Mouse (Mus musculus): ENCODE measurements around the gene Tut7. TPM values are rescaled to one million over a fixed set of nuclear protein-coding genes. Genes with fewer than 3 reads are reported as not detected.
"Not testable (repeated sequence)": the region's sequence is repeated elsewhere in the genome, so short reads cannot be mapped to it uniquely, and the experiment has no call there.

Gene Tut7
- total RNA-seq, 2 experiments from 2014 or later: 46.3 to 50.3 TPM

- DNase-seq: no peak
Observed at GRCm38 (mm10) chr13:59832871-59833270, 9.9 kb upstream of the Tut7 start.

DNA sequence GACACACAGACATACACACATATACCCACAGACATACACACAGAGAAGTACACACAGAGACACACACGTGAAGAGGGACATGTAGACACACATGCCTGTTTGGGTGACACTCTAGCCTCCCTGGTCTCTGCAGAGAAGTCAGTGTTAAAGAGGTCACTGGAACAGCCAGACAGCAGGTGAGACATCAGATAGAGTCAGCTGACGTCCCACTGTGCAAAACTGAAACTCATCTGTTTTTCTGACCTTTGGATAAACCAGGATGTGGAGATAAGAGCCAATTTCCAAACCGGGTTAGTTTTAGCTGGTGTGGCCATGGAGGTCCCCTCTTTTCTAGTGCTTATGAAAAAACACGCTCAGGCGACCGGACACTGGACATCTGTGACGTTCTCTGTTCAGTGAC is 9.5 kb upstream of the Tut7 start:
- no peak for DNase-seq

DNA sequence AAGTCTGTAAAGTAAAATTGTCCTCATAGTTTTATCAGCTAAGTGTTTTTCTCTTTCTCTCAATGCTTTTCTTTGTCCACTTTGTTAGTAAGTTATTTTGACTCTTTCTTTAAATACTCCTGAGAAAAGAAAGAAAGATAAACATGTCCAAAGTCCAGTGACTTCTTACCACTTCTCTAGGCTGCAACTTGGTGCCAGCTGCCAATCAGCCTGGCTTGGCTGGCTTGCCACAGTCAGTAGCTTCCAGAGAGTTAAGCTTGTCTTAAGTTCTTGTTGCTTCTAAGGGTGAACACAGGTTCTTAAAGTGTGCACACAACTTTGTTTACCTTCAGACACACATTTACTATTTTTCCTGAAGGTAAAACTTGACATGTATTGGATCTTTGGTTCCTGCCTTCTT is 3.0 kb upstream of the Tut7 start:
- DNase-seq: no peak

- no peak for DNase-seq
Observed at GRCm38 (mm10) chr13:59820836-59821235, 2.1 kb downstream of the Tut7 start.

DNA sequence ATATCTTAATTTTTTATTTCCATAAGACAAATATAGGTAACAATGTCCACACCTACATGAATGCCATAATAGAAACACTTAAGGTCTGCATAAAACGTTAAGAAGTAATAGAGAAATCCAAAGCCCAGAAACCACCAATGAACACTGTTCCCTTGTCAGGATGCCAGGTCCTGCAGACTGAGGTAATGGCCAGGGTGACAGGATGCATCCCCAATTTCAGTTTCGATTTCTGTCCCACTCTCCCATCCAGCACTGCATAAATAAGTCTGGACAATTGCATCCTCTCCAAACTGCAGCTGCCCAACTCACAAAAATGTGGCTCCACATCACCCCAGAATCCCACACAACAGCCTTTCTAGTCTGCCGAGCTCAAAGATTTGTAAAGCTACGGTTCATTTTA is 2.8 kb downstream of the Tut7 start:
- no peak for DNase-seq

GRCm38 (mm10) chr13:59817352-59817751 is 5.6 kb downstream of the Tut7 start:
- DNase-seq: no peak

DNA sequence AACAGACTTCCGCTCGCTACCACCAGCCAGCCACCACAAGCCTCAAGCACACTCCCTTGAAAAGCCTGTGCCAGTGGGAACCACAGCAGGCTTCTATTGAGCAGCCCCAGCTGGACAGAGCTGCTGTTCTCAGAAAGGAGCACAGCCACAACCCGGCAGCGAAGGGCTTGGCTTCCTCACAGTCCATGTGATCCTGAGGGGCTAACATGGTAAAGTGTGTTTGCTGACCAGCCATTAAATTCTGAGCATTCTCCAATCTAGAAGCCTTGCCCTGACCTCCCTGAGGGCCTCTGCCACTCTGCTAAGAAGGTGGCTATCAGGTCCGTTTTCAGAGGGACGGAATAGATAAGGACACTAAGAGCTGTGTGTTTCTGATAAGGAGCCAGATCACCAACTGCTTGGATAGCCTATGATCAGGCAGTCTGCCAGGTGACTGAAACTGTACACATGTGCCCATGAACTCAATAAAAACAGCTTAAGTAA is 8.8 kb downstream of the Tut7 start:
- DNase-seq: no peak

DNA sequence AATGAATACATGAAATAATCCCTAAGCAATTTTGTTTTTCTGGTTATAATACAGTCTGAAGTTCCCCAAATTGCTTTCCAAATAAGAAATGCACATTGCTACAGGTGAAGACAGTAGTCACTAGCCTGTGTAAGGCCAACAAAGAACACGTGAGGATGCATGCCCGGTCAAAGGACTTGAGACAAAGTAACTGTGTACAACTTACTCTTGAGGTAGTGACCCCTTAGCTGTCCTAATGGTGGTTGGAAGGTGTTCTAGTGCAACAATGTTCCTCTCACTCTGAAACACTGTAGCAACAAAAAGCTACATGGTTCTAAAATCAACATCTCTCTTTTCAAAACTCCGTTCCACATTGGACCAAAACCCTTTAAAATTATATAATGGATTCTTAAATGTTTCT is 11.4 kb downstream of the Tut7 start:
- no peak for DNase-seq

DNA sequence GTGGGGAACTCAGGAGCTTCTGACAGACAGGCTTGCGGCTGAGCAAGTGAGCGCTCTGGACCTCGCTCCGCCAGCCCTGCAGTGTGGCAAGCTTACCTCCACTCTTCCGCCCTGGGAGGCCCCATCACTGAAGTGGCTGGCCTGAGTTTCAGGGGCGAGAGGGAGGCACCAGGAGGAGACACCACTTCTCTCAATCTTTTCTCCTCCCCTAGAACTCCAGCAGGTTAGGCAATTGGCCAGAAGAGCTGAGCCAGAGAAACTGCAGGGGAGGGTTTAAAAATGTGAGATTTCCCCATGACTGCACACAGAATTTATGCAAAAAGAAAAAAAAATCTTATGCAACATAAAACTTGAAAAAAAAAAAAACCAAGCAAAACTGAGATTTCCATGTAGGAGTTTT is 21.9 kb downstream of the Tut7 start:
- DNase-seq: no peak

- DNase-seq: no peak
Observed at GRCm38 (mm10) chr13:59800077-59800476, 22.9 kb downstream of the Tut7 start.

DNA sequence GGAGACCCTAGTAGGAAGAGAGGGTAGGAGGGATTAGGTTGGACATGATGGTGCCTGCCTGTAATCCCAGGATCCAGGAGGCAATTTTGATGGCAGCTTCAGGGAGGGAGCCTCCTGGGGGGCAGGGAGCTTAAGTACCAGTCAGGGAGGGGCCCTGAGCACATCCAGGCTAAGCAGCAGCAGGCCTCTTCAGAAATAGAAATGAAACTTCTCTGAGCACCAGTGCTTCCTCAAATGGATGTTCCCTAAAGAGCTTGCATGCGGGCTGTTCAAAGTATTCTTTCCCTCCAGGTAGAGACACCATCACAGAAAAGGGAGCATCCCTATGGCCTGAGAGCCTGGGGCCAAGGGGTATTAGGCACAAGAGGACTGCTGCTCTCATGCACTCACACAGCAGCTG is 24.6 kb downstream of the Tut7 start:
- DNase-seq: no peak

- no peak for DNase-seq
Observed at GRCm38 (mm10) chr13:59796466-59796848, 26.5 kb downstream of the Tut7 start.

DNA sequence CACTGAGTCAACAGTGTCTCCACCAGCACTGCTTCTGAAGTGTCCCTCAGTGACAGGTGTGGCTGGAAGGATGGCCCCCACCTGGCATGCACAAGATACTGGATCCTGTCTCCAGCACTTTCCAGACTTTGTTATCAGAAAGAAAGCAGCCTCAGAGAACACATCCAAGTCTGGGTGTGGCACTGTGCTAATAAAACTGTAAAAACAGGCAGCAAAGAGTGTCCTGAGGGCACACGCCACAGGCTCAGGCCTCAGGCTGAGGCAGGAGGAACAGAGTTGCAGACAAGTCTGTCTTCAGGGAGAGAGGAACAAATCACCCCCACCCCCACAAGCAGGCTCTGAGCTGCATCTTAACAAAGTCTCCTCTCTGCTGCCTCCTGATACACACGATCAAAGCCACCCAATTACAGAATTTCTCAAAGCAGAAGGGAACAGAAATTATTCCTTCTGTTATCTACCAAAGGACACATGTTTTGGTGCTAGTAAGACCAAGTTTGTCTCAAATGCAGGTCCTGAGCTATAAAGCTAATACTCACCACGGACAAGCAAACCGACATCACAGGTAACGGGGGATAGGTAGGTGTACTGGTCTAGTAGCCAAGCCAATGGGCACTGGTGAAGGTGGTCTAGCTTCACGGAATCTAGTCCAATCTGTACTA is 27.0 kb downstream of the Tut7 start:
- no peak for DNase-seq

GRCm38 (mm10) chr13:59794786-59795185 is 28.2 kb downstream of the Tut7 start:
- no peak for DNase-seq

DNA sequence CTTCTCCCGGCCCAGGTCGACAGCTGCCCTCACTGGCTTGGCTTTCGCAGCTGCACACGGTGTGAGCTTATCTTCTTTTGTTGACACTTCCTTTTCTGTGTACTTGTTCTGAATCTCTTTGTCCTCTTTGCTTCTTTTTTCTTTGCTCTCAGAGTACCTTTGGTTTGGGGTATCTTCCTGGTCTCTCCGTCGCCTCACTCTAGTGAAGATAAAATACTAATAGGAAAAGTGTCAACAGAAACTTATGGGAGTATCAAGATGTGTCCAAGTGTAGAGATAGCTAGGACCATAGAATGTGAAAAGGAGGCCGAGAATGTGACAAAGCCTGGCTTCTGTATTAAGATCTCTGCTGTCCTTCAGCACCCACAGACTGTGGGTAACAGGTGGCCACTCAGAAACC is 40.8 kb downstream of the Tut7 start, which contains the start of gene Gm49354:
Gm49354 (minus strand) TSS at position 101 of the 400 bp plus-strand sequence.
- DNase-seq: no peak

DNA sequence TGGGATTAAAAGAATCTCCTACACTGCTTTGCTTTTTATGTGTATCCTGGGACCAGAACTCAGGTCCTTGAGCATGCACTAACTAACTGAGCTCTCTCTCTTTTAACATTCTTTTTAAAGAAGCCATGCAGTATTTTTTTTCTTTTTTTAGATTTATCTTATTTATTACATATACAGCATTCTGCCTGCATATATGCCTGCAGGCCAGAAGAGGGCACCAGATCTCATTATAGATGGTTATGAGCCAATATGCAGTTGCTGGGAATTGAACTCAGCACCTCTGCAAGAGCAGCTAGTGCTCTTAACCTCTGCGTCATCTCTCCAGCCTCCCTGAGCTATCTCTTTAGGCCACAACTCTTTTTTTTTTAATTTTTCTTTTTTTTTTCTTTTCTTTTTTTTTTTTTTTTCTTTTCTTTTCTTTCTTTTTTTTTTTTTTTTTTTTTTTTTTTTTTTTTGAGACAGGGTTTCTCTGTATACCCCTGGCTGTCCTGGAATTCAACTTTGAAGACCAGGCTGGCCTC is 43.1 kb downstream of the Tut7 start:
- not testable (repeated sequence) for DNase-seq

DNA sequence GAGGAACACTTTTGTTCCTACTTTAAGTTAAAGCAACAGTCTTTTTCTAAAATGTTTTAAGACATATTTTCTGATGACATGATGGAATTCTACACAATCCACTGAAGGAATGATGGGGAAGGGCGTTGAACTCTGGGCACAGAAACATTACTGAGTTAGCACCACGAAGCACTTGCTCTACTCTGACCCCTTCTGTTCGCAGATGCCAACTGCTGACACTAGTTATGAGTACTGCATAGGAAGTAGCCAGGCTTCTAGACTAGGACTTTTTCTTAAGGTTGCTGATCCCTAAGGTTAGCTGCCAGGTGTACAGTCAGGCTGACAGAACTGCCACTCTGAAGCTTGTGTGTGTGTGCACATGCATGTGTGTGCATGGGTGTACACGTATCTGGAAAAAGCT is 43.7 kb downstream of the Tut7 start:
- no peak for DNase-seq

GRCm38 (mm10) chr13:59775168-59775567 is 47.8 kb downstream of the Tut7 start:
- no peak for DNase-seq

DNA sequence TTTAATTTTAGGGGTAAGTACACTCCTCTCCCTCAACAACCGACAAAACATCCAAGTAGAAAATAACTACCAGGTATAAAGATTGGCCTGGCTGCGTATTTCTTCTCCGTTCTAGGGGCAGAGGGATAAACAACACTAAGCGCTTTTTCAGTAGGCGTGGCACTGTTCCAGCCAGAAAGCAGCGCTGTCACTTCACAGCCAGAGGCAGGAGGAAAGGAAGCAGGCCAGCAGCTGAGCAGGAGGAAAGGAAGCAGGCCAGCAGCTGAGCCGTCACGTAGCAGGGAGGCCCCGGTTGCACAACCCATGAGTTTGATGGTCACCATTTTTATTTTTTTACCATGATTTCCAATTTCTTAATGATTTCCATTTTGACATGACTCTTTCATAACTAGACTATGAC is 51.7 kb downstream of the Tut7 start:
- DNase-seq: peak; percentile 82

- no peak for DNase-seq
Observed at GRCm38 (mm10) chr13:59770847-59771246, 52.1 kb downstream of the Tut7 start.

GRCm38 (mm10) chr13:59770164-59770562 is 52.8 kb downstream of the Tut7 start:
- DNase-seq: peak; percentile 75

DNA sequence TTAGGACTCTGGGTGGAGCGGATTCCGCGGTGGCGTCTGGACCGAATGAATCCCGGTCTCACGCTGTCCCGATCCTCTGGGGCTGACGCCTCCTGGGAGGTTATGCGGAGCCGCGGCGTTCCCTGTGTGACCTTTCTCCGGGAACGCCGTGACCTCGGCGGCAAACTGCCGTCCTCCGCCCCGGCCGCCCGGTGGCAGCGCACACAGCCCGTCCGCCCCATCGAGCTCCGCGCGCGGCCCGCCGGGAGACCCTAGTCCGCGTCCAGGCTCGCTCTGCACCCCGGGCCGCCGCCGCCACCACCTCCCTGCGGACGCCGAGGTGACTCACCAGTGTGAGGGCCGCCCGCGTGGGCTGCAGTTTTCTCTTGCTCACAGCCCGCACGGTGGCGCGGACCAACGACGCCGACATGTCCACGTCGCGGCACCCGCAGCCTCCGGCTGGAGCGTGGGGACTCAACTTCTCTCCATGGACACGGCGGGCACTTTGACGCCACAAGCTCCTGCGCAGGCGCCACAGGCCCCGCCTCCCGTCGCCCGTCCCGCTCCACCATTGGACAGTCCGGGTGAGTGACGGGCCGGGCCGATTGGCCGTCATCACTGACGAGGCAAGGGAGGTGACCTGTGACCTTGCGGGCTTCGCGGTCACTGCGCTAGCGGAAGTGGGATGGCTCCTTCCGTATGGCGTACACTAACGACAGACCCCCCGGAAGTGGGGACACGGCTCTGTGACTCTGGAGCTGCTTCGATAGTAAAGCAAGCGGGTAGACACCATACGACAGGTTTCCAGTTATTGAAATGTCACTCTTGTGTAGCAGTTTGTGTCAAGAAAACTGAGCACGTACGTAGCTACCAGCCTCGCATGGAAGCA is 53.4 kb downstream of the Tut7 start, which contains the start of gene Isca1:
Isca1 (minus strand) TSS at position 515 of the 868 bp plus-strand sequence.
- DNase-seq: peak; percentile 99

- DNase-seq: no peak
Observed at GRCm38 (mm10) chr13:59768531-59768930, 54.4 kb downstream of the Tut7 start.
